8 mouse cellular contexts compared by ENCODE assay signal in genomic region chr8:88316139-88316931, GRCm38 (mm10). TPM values are rescaled to one million over a fixed set of nuclear protein-coding genes. Genes with fewer than 3 reads are reported as not detected.
DNase-seq lines count a peak whose midpoint lies in the region; ATAC-seq and TF ChIP-seq lines count a peak whose summit lies in the region.

No protein-coding gene starts in this region.

- no peak overlapping the region for H3K4me2 ChIP-seq in heart, embryonic 11.5 days
- H3K4me2 ChIP-seq in intestine, postnatal 0 days (replicated peaks; ENCODE audit: low read depth): no peak overlapping the region

- intact Hi-C loops in heart, adult 2 months (cut with DNase I): no loop called here

- no peaks in the 10 kb centered on the region for H3K79me2 ChIP-seq in heart, adult 2 months (replicated peaks; ENCODE audit: control insufficient read depth, insufficient read depth, low read length)

- no peak for TF ChIP-seq EP300 in heart, adult 2 months (IDR thresholded peaks at IDR 0.05; ENCODE audit: insufficient read depth, low read depth, low read length)

- H3K9me3 ChIP-seq in heart, embryonic 11.5 days (replicated peaks; ENCODE audit: control insufficient read depth, low read length): no peaks in the 10 kb centered on the region
- H3K9me3 ChIP-seq in intestine, postnatal 0 days (ENCODE audit: control insufficient read depth): no peaks in the 10 kb centered on the region

- no peak for TF ChIP-seq CTCF in heart, adult 2 months (IDR thresholded peaks at IDR 0.05)
- no peak for TF ChIP-seq CTCF in intestine, postnatal 0 days (IDR thresholded peaks at IDR 0.05; ENCODE audit: low read depth)

- H3K36me3 ChIP-seq in heart, adult 2 months (ENCODE audit: control insufficient read depth, insufficient read depth, low read length): no peaks in the 10 kb centered on the region
- no peaks in the 10 kb centered on the region for H3K36me3 ChIP-seq in heart, embryonic 11.5 days (ENCODE audit: control insufficient read depth, insufficient read depth, low read length)
- no peaks in the 10 kb centered on the region for H3K36me3 ChIP-seq in intestine, postnatal 0 days (ENCODE audit: control insufficient read depth, insufficient read depth)

- H3K4me3 ChIP-seq in heart, adult 2 months: no peak overlapping the region
- no peak overlapping the region for H3K4me3 ChIP-seq in heart, embryonic 11.5 days (ENCODE audit: low read depth, low read length)
- H3K4me3 ChIP-seq in intestine, postnatal 0 days (ENCODE audit: low read depth, low read length): no peak overlapping the region

- TF ChIP-seq POLR2A in heart, adult 2 months (IDR thresholded peaks at IDR 0.05; ENCODE audit: insufficient read depth, low read depth, low read length): no peak

- no peak overlapping the region; the same call in 1 of the 2 replicates for H3K27ac ChIP-seq in heart, adult 2 months
- no peak overlapping the region for H3K27ac ChIP-seq in heart, embryonic 11.5 days (ENCODE audit: low read depth, low read length)
- no peak overlapping the region for H3K27ac ChIP-seq in intestine, postnatal 0 days (ENCODE audit: low read depth, low read length)

- no peak for ATAC-seq in heart, embryonic 11.5 days (replicated peaks; ENCODE audit: insufficient number of reproducible peaks, low FRiP score, low TSS enrichment)
- peak; percentile 14; the same call in 1 of the 2 replicates for ATAC-seq in intestine, postnatal 0 days
- ATAC-seq in CD4-positive, CD25-positive, alpha-beta regulatory T cell, adult 4 months: no peak

- WGBS in heart, adult 2 months: 35% methylated on average over 8 of the region's 8 CpGs
- 45% methylated on average over 8 of the region's 8 CpGs for WGBS in heart, embryonic 11.5 days (ENCODE audit: insufficient replicate concordance)
- WGBS in intestine, postnatal 0 days: 39% methylated on average over 8 of the region's 8 CpGs

- H3K9ac ChIP-seq in heart, adult 2 months (ENCODE audit: low read depth, low read length): no peak overlapping the region
- no peak overlapping the region for H3K9ac ChIP-seq in heart, embryonic 11.5 days (ENCODE audit: low read depth, low read length)
- H3K9ac ChIP-seq in intestine, postnatal 0 days (ENCODE audit: low read depth, low read length): no peak overlapping the region

- DNase-seq in heart, adult 2 months: peak; percentile 68 to 71
- DNase-seq in Muller cell, postnatal 12 days (ENCODE audit: inconsistent ontology term): peak; percentile 74
- DNase-seq in frontal cortex, postnatal 10 days (ENCODE audit: low spot score in 2 of 2): peak; percentile 65 to 69
- peak; percentile 78 for DNase-seq in lung, postnatal 14 days
- no peak for DNase-seq in layer of hippocampus, adult 9-10 months (ENCODE audit: low spot score)

- H3K27me3 ChIP-seq in heart, adult 2 months (ENCODE audit: control insufficient read depth, insufficient read depth, low read length): no peaks in the 10 kb centered on the region
- H3K27me3 ChIP-seq in heart, embryonic 11.5 days (ENCODE audit: control insufficient read depth, insufficient read depth, low read length): peaks cover 11% of the 10 kb centered on the region; the same call in 1 of the 2 replicates
- H3K27me3 ChIP-seq in intestine, postnatal 0 days (replicated peaks; ENCODE audit: control insufficient read depth, insufficient read depth, low read length): no peaks in the 10 kb centered on the region

- peaks cover 9% of the 10 kb centered on the region for H3K4me1 ChIP-seq in heart, adult 2 months (ENCODE audit: control insufficient read depth, insufficient read depth, low read length)
- H3K4me1 ChIP-seq in heart, embryonic 11.5 days (ENCODE audit: control insufficient read depth, insufficient read depth, low read length): no peaks in the 10 kb centered on the region
- H3K4me1 ChIP-seq in intestine, postnatal 0 days (replicated peaks; ENCODE audit: control insufficient read depth, insufficient read depth, low read length): 0 out of 2 replicates have a peak, but pooled peaks cover 2% of the 10 kb centered on the region

RNA-seq across cellular contexts. Expression of gene Adcy7, which starts 44.1 kb away (rescaled TPM):
- total RNA-seq in heart, adult 2 months (2021): 1 to 10 TPM; 5.9 to 7.6 TPM
- 10.5 and 11.8 TPM in 2 replicates for polyA plus RNA-seq in heart, adult 2 months (2012; rRNA removed)
- polyA plus RNA-seq in heart, embryonic 11.5 days (2014; fragmentation: Nextera tagmentation; extraction: Ambion mirVana): 2.4 and 2.9 TPM in 2 replicates
- 2.3 and 3.4 TPM in 2 replicates for polyA plus RNA-seq in intestine, postnatal 0 days (2015; fragmentation: Nextera tagmentation; extraction: Ambion mirVana)
- 100 to 1,000 TPM in 1 of 2 experiments, 10 to 100 TPM in 1; 79.4 to 143 TPM for polyA plus RNA-seq in CD4-positive, CD25-positive, alpha-beta regulatory T cell, adult 4 months (2017; shearing (Covaris generic))

RNA-seq across cellular contexts. Expression of gene Brd7, which starts 45.7 kb away (rescaled TPM):
- 10 to 100 TPM; 78.9 to 79.0 TPM for total RNA-seq in heart, adult 2 months (2021)
- polyA plus RNA-seq in heart, adult 2 months (2012; rRNA removed): 30.9 and 44.6 TPM in 2 replicates
- 73.3 and 79.7 TPM in 2 replicates for polyA plus RNA-seq in heart, embryonic 11.5 days (2014; fragmentation: Nextera tagmentation; extraction: Ambion mirVana)
- polyA plus RNA-seq in intestine, postnatal 0 days (2015; fragmentation: Nextera tagmentation; extraction: Ambion mirVana): 48.6 and 51.3 TPM in 2 replicates
- polyA plus RNA-seq in CD4-positive, CD25-positive, alpha-beta regulatory T cell, adult 4 months (2017; shearing (Covaris generic)): 10 to 100 TPM; 52.6 to 52.9 TPM
